Mouse (Mus musculus) bone marrow macrophage, adult 2 months (primary cell): ENCODE measurements around the gene Tcf20. TPM values are rescaled to one million over a fixed set of nuclear protein-coding genes. Genes with fewer than 3 reads are reported as not detected.

ENCODE experiments used
- H3K27ac ChIP-seq: 2 replicates; pipeline ENCODE4 v1.5.1; 2012; ENCODE audit warnings: low read depth, low read length; ENCODE audit not compliant: insufficient read depth
- H3K4me1 ChIP-seq: 2 replicates; pipeline ENCODE4 v1.6.1; 2012; ENCODE audit warnings: low read length; ENCODE audit not compliant: control insufficient read depth, insufficient read depth
- H3K4me3 ChIP-seq: 2 replicates; pipeline ENCODE4 v1.5.1; 2012; ENCODE audit warnings: mild to moderate bottlenecking, low read length, moderate library complexity; ENCODE audit not compliant: insufficient read depth
- CTCF ChIP-seq: IDR thresholded peaks from 2 replicates; pipeline ENCODE4 v1.5.1; 2012; ENCODE audit warnings: low read depth, mild to moderate bottlenecking, low read length, moderate library complexity
- POLR2A ChIP-seq: IDR thresholded peaks from 2 replicates; pipeline ENCODE4 v1.6.1; 2012; ENCODE audit warnings: mild to moderate bottlenecking, low read depth, low read length, borderline replicate concordance
- polyA plus RNA-seq: library from polyadenylated mRNA; stranded (reverse); fragments of >200 nt; gene quantifications from 2 replicates; pipeline ENCODE4 v1.2.4, GENCODE M21; 2012; ENCODE audit not compliant: missing spikeins, insufficient read depth, insufficient read length

Tcf20 gene
- polyA plus RNA-seq, 1 experiment: 21.4 TPM

DNA sequence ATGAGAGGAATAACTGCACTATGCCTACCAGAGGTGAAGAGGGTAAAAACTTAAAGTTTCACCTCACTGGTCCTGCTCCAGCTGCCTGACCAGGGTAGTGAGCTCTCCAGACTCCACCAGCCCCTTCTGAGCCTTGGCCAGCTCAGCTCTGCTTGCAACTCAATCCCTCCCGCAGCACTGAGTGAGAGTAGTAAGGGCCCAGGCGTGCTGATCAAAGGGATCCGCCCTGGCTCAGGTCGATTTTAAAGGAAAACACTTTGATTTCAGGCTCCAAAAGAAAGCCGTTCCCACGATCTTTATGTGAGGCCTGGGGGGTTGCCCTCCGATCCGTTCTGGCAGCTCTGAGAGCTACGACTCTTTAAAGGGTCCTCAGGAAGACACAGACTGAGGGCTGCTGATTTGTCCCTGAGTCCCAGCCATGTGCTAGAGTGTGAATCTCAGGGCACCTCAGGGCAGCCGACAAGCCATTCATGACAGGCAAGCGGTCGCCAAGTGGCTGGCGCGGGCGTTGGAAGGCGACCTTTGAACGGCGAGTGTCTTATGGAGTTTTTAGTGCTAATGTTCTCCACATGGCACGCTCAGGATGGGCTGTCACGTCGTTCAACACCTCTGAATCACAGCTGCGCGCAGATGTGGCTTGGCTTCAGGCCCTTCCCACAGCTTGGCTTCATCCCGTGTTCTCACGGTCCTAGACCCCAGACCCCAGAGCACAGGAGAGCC is 37.5 kb upstream of the Tcf20 start:
- Histone ChIP-seq H3K4me3 (no peak overlapping the region), H3K4me1 (peaks cover 67% of the 10 kb centered on the region), H3K27ac (no peak overlapping the region)
- no peak for TF ChIP-seq CTCF

- TF ChIP-seq CTCF (no peak), POLR2A (no peak)
- Histone ChIP-seq H3K27ac (no peak overlapping the region), H3K4me1 (peaks cover 57% of the 10 kb centered on the region), H3K4me3 (no peak overlapping the region)
Measured at GRCm38 (mm10) chr15:83022947-83023346, 35.3 kb upstream of the Tcf20 start.

DNA sequence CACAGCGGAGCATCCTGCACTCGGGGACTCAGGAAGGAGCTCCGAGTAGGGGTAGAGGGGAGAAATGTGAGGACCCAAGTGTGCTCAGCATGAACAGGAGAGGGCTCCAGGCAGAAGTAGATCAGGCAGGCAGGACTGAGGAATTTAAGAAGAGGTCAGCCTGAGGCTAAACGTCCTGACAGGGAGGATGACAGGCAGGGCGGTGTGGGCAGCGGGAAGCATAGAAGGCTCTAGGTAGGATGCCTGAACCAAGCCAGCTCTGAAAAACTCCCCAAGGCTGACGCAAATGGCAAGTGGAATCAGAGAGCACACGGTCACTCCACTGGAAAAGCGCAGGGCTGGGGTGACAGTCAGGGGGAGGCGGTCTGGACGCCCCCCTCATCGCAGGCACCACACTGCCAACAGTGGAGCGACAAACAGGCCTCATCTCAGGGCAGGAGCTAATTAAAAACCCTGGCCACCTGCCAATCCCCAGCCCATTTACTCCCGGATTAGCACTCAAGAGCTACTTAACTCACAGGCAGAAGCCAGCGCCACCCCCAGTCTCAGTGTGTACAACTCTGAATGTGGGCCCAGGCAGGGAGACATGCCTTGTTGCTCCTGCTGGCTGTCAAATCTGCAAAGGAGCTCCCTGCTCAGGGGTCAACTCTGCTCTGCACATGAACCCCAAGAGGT is 23.5 kb upstream of the Tcf20 start:
- Histone ChIP-seq H3K4me3 (no peak overlapping the region), H3K4me1 (peaks cover 49% of the 10 kb centered on the region), H3K27ac (peak overlapping the region; percentile 82)
- TF ChIP-seq CTCF (no peak), POLR2A (no peak)

DNA sequence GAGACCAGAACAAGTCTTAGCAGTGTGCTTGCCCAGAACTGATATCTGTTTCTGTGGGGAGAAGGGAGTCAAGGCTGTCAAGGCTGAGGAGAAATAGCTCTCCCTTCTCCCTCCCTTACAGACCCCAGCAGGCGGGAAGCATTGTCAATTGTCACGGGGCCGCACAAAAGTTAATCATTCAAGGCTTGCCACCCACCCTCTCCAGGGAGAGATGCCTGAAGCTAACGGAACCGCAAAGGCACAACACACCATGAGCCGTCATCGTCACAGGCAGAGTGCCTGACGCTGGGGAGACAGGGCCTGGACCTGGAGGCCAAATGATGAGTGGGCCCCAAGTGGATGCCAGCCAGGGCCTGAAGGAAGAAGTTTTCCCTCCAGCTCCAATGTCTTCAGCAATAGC is 22.8 kb upstream of the Tcf20 start:
- H3K27ac ChIP-seq: peak overlapping the region; percentile 82
- peaks cover 49% of the 10 kb centered on the region for H3K4me1 ChIP-seq
- TF ChIP-seq POLR2A (no peak), CTCF (no peak)
- H3K4me3 ChIP-seq: no peak overlapping the region

DNA sequence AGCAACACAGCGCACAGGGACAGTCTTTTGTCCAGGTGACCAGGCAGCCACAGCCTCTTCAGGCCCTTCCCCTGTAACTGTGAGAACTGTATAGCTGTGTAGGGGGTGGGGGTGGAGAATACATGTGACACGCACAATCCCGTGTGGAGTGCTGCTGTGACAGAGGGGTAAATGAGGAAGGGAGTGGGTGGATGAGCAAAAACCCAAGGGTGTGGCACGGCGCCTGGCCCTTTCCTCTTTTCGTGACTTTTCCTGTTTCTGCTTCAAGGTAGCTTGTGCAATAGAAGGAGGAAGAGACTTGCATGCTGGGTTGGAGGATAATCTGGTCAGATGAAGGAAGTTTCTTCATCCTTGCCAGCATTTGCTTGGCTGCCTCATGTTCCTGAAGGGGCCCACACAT is 21.9 kb upstream of the Tcf20 start:
- H3K4me1 ChIP-seq: peaks cover 49% of the 10 kb centered on the region
- TF ChIP-seq CTCF (no peak), POLR2A (no peak)
- H3K27ac ChIP-seq: peak overlapping the region; percentile 95
- H3K4me3 ChIP-seq: peak overlapping the region; percentile 21

GRCm38 (mm10) chr15:83008761-83009423 is 21.2 kb upstream of the Tcf20 start:
- H3K4me1 ChIP-seq: peaks cover 49% of the 10 kb centered on the region
- peak overlapping the region; percentile 95 for H3K27ac ChIP-seq
- TF ChIP-seq CTCF (no peak), POLR2A (no peak)
- H3K4me3 ChIP-seq: peak overlapping the region; percentile 21

- Histone ChIP-seq H3K4me1 (peaks cover 38% of the 10 kb centered on the region), H3K4me3 (no peak overlapping the region), H3K27ac (no peak overlapping the region)
- TF ChIP-seq CTCF: no peak
- TF ChIP-seq POLR2A: no peak
Measured at GRCm38 (mm10) chr15:83007346-83007920, 19.8 kb upstream of the Tcf20 start.

DNA sequence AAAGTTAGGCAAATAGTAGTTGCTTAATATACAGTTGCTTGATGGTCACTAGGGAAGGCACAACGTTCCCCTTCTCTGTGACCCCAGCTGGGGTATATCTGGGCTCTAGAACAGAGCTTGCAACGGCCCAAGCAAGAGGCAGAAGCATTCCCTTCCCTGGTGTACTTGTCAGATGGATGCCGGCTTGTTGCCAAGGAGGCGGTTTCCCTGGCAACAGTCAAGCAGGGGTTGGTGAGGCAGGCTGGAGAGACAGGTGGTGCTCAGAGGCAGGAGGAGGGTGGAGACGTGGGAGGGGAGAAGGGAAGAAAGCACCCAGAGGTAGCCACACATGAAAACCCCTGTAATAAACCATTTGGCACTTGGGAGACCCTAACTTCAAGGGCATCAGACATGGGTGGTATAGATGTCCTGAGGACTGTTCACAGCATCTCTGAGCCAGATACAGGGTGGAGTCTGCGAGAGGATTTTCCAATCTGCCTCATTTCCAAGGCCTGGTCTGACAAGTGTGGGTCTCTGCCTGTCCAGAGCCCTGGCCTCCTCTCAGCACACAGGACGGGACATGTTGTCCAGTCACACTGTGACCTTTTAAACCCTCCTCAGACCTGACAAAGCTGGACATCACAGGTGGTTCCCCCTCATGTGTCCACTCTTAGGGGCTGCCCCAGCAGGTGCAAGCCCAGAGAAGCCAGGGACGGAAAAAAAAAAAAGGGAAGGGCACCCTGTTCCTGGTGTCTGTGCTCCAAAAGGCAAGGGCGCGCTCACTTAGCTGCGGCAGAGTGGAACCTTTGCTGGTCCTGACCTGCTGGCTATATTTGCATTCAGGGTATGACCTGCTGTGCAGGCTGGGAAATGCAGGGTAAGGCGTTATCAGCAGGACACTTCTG is 15.2 kb upstream of the Tcf20 start:
- H3K4me3 ChIP-seq: no peak overlapping the region
- TF ChIP-seq POLR2A (no peak), CTCF (no peak)
- H3K27ac ChIP-seq: no peak overlapping the region
- peaks cover 16% of the 10 kb centered on the region for H3K4me1 ChIP-seq

DNA sequence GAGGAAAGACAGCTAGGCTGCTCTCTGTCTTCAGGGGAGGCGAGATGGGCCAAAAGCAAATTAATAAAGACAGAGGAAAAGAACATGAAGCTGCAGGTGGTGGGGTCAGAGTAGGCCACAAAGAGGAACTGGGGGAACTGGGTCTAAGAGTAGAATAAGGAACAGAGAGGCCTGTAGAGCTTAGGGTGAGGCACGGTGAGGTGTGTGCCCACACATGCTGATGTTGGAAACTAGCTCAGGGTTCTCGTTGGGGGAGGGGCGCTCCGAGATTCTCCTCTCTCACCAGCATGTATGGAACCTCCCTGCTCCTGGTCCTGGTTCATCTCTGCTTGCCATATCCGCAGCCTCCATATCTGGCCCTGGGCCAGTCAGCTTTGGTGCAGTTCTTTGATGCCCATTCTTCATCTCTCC is 11.1 kb upstream of the Tcf20 start:
- TF ChIP-seq CTCF (no peak), POLR2A (no peak)
- Histone ChIP-seq H3K4me3 (no peak overlapping the region), H3K4me1 (peaks cover 16% of the 10 kb centered on the region), H3K27ac (no peak overlapping the region)
